Mouse (Mus musculus) frontal cortex, postnatal 25 days (tissue): Measurements from ENCODE around the gene Ralgps2.

Experiments used
- DNase-seq, 2 experiments: peaks; one replicate each; pipeline ENCODE4 v3.0.0; 2022; ENCODE audit warnings: low spot score in 2 of 2

The Ralgps2 gene

DNA sequence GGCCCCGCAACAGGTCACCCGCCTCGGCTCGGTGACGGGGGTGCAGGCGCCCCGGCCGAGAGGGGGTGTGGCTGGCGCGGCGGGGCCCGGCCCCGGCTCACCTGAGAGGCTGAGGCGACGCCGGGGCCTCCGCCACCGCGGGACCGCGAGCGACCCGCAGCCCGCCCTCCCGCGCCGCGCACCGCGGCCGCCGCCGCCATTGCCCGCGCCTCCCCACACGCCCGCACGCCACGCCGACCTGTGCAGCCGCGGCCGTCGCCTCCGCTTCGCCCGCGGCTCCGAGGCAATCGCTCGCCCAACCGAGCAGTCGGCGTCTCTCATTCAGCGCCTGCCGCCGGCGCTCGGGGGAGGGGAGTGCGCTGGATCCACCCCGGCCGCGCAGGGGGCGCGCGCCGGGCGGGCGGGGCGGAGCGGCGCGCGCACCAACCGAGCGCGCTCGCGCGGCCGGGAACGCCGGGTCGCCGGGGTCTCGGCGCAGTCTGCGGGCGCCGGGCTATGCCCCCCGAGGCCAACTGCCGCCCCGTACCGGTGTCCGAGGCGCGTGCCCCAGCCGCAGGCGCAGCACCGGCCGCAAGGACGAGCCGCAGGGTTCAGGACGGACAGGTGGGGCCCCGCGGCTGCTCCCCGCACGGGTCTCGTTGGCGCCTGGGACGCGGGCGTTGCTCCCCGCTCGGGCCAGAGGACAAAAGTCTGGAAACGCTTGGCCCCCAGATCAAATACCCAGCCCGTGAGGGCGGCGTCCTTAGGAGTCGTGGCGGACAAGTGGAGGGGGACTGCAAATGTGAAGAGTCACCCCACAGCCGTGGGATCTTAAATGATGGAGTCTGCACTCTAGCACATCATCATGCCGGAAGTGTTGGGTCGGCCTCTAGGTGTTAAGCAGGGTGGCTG lies at the start of gene Ralgps2:
Ralgps2 (minus strand) TSS at position 376 of the 891 bp plus-strand sequence.
- DNase-seq, result peak; percentile 45 to 48

DNA sequence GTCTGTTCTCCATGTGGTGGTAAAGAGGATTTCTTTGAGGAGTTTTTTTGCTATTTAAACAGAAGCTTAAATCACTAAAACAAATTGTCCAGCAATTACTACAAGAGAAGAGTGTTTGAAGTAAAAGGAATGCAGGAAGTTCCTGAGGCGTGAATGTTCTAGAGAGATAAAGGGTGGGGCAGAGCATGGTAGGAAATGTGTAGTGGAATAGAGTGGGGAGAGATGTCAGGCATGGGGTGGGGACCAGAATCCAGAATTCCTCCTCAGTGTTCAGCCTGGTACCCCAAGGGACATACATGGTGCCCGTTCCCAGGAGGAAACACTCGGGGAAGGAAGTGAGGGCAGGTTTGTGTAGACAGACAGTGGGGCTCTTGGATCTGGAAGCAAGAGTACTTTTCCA lies 48.1 kb upstream of the Ralgps2 start:
- no peak for DNase-seq

DNA sequence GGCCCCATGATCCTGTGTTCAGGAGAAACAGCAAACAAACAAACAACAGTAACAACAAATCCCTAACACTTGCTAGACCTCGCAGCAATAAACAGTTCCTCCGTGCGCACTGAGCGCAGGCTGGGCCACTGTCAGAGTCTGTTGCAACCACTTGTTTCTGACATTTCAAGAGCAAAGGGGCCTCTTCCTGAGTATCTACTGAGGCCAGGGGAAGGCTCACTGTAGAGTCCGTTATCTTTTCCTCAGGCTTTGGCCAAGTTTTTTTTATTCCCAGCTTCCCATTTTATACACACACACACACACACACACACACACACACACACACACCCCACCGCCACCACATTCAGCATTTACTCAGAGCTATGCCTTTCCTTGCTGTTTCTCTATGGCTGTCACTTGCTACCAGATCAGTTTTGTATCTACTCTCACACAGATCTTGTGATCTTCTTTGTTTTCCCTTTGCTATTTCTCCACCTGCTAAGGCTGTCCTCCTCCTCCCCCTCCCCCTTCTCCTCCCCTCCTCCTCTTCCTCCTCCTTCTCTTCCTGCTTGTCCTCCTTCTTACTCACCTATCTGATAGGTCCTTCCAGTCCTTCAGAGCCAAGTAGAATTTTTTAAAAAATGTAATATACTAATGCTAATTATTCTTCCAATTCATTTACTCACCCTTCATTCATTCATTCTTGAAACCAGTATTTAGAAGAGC lies 47.4 kb upstream of the Ralgps2 start:
- DNase-seq, result no peak

DNA sequence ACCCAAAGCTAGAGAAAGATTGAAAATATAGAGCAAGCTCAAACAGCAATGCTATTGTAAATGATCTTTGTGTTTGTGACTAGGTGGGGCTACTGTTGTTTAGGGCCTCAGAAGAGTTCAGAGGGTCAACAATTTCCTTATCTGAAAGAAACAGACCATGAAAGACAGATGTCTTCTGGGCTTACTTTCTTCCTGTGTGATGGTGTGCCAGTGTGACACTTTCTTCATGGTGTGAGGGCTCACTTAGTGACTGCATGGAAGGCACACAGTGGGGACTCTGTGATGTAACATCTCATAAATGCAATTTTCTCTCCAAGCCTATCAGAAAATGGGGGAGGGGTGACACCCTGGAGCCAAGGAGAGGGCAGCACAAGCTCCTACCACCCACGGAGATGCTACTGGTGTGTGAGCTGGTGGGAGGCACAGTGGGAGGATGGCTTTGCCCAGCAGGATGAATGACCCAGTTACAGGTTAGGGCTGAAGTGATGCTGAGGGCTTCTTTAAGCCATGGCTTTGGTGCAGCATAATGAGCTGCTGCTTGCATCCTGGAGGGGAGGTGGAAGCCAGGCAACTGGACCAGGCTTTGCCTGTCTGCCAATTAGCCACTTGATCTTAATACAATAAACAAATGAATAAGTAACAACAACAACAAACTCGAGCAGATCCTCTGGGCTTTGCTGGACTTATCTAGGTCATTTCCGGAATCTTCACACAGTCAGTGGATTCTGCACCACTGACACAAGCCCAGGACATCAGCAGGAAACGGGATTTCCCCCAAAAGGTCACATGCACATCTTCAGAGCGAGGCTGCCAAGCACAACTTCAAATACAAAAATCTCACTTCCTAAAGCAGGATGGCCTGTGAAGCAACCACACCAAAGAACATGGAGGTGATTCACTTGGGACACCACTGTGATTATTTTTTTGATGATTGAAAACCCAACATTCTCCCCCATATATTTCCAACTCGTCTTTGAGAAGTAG lies 46.5 kb upstream of the Ralgps2 start:
- no peak for DNase-seq

DNA sequence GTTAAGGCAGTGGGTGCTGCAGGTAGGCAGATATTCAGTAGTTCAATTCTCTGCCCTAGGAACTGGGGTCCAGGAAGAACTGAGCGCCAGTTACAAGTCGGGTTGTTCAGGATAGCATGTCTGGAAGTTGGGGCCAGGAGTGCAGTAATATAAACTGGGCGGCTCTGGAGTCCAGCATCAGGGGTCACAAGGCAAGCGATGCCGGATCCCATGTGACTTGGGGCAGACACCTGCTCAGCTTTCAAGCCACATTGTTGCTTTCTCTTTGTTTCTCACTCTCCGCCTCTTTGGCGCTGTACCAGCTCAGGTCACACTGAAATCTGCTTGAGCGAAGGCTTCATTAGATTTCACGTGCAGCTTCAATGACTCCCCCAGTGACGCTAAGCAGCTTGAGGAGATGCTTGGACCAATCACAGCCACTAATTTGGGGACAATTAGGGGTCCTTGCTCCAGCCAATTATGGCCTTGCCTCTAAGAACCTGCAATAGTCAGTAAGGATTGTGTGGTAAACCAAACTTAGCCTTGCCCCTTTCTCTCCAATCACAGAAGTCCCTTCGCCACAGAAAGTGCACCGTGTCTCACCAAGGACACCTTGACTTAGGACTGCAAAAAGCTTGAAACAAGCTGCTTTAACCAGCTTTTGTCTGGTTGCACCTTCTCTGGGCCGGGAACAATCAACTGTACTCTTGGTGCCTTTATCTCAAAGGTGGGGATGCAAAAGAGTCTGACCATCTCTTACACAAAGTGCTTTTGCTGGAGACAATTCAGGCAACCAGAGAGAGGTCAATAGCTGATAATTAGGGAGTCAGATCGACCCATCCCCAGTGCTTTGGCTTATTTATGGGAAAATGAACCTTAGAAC lies 43.8 kb upstream of the Ralgps2 start:
- DNase-seq, result no peak

DNA sequence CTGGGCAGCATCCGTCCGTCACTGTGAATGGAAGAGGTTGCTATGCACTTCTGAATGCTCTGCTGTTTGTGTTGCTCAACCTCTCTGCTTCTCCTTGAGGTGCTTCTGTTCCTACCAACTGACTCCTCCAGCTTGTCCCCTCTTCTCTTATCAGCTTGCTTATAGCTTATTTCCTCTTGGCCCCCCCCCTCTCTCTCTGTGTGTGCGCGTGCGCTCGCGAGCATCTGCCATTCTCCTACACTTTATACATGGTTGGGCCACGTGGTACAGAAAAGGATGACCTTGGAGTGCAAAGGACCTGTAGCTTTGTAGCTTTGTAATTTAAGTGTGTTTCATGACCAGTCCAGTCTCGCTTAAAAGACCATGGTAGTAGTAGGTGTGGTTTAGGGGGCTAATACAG lies 42.5 kb upstream of the Ralgps2 start:
- DNase-seq, result no peak

DNA sequence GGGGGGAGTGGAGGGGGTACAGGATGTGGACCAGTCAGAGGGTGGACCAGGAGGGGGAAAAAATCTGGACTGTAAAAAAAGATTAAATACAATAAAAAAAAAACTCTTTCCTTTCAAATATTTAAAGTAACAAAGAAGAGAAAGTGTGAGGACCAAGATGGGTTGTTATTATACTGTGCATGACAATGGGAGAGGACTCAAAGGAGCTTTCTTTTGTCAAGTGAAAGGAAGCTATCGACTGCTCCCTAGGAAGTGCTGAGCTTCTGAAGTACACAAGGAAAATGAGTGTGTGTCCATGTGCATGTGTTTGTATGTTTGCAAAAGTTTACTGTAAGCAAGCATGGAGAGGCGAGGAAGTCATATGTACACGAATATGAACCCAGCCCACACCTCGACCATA lies 40.3 kb upstream of the Ralgps2 start:
- DNase-seq, result no peak

- no peak for DNase-seq
These were observed 39.2 kb upstream of the Ralgps2 start for GRCm38 (mm10) chr1:156978656-156979055.

DNA sequence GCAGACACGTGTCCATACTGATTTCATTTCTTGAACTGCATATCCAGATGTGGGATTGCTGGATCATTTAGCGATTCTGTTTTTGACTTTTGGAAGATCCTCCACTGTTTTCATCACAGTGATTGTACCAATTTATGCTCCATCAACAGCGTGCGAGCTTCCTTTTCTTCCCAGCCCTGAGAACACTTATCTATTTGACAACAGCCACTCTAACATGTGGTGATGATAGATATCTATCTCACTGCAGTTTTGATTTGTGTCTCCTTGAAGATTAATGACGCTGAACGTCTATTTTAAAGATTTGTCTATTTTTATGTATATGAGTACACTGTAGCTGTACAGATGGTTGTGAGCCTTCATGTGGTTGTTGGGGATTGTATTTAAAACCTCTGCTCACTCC lies 34.4 kb upstream of the Ralgps2 start:
- no peak for DNase-seq

GRCm38 (mm10) chr1:156972391-156972790 lies 33.0 kb upstream of the Ralgps2 start:
- no peak for DNase-seq

GRCm38 (mm10) chr1:156971206-156971811 lies 31.9 kb upstream of the Ralgps2 start:
- no peak for DNase-seq

DNA sequence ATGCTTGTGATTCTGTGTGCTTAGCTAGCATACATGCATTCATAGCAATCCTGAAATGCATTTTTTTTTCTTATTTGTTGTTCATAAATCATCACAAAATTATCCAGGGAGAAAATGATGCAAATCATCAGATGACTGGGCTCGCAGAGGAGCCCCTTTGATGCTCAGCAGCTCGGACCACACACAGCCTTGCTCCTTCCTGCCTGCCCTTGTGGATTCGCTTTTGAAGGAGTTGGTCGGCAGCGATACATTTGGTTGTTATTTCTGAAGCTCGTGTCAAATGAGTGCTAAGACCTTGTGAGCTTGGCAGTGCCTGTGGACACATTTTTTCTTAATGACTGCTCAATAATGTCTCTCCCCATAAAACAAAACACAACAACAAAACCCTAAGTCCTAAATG lies 31.2 kb upstream of the Ralgps2 start:
- no peak for DNase-seq

DNA sequence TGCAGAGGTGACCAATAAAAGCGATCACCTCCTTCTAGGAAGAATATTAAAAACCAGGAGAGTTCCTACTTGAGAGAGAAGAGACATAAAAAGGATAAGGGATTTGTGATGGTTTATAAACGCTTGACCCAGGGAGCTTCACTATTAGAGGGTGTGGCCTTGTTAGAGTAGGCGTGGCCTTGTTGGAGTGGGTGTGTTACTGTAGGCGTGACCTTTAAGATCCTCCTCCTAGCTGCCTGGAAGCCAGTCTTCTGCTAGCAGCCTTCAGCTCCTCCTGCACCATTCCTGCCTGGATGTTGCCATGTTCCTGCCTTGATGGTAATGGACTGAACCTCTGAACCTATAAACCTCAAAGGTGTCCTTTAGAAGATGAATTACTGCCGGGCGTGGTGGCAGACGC lies 28.7 kb upstream of the Ralgps2 start:
- DNase-seq, result no peak

DNA sequence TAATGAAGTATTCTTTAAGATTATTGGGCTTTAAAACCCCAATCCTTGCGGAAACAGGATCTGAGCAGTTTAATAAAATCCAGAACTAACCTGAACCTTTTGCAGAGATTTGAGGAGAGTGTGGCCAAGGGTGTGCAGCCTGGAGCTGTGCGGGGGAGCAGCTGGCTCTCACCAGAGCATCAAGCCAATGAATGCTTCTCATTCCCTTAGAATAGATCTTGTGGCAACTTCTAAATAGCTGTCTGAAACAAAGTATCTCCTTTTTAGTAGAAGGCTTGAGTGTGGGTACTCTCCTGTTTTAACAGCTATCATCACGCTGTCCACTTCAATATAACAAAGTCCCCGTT lies 25.1 kb upstream of the Ralgps2 start:
- no peak for DNase-seq

GRCm38 (mm10) chr1:156963871-156964585 lies 24.6 kb upstream of the Ralgps2 start:
- DNase-seq, result no peak

DNA sequence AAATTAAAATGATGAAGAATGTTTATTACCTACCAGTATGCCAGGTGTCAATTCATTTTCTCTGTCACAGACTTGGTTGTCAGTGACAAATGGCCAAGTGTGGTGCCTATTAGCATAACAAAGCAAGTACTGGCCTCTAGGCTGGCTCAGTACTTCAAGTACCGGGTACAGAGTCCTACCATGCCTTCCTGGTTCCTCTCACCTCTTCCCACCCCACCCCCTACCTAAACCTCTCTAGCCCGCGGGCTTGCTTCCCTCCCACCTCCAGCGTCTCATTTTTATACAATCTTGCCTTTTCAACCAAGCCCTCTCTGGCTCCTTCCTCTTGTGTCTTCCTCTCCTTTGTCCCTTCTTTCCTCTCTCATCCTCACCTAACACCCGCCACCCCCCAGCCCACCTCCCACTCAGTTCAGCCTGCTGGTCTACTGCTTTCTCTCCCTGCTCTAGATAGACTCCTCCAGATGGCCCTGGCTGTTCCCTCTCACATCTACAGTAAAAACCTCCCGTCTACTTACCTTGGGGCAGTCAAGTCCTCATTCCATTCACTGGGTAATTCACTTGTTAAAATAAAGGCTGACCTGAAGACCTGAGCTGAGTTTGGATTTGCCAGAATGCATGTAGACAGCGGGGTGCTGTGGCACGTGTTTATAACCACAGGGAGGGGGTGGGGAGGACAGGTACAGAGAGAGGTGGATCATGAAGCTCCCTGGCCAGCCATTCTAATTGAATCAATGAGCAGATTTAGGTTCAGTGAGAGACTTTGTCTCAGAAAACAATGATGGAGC lies 22.2 kb upstream of the Ralgps2 start:
- DNase-seq, result no peak

GRCm38 (mm10) chr1:156959004-156959403 lies 19.6 kb upstream of the Ralgps2 start:
- no peak for DNase-seq

- no peak for DNase-seq
These were observed 17.9 kb upstream of the Ralgps2 start for GRCm38 (mm10) chr1:156957360-156957759.
